Mouse (Mus musculus) intestine, embryonic 15.5 days (tissue): ENCODE data around the gene Dmrt1. TPM values are rescaled to one million over a fixed set of nuclear protein-coding genes. Genes with fewer than 3 reads are reported as not detected.

Experiments used
- ATAC-seq: fragments of 200-750 bp; cut with Nextera tagmentation; 2 replicates; pipeline ENCODE4 v1.8.0; 2017; ENCODE audit warnings: moderate TSS enrichment, moderate library complexity
- H3K27ac ChIP-seq: fragments of 300-500 bp; sonication (generic); 2 replicates; pipeline ENCODE4 v1.5.1; 2015; ENCODE audit warnings: mild to moderate bottlenecking, inconsistent platforms
- H3K27me3 ChIP-seq: fragments of 300-500 bp; sonication (generic); replicated peaks from 2 replicates; pipeline ENCODE4 v1.6.1; 2015; ENCODE audit warnings: inconsistent platforms
- H3K36me3 ChIP-seq: fragments of 300-500 bp; sonication (generic); 2 replicates; pipeline ENCODE4 v1.6.1; 2015; ENCODE audit warnings: inconsistent platforms
- H3K4me1 ChIP-seq: fragments of 300-500 bp; sonication (generic); replicated peaks from 2 replicates; pipeline ENCODE4 v1.6.1; 2015; ENCODE audit warnings: inconsistent platforms
- H3K4me2 ChIP-seq: fragments of 300-500 bp; sonication (generic); replicated peaks from 2 replicates; pipeline ENCODE4 v1.6.1; 2015; ENCODE audit warnings: mild to moderate bottlenecking, inconsistent platforms
- H3K4me3 ChIP-seq: fragments of 300-500 bp; sonication (generic); replicated peaks from 2 replicates; pipeline ENCODE4 v1.5.1; 2015; ENCODE audit warnings: inconsistent platforms
- H3K9ac ChIP-seq: fragments of 300-500 bp; sonication (generic); 2 replicates; pipeline ENCODE4 v1.6.1; 2015; ENCODE audit warnings: inconsistent platforms
- H3K9me3 ChIP-seq: fragments of 300-500 bp; sonication (generic); 2 replicates; pipeline ENCODE4 v1.6.1; 2016; ENCODE audit warnings: inconsistent platforms
- WGBS: fragments of 180-500 bp; shearing (Covaris S2); methylation state at CpG from one replicate; pipeline ENCODE4 v1.1.7; 2015; 5-methylcytosine and 5-hydroxymethylcytosine counted together
- polyA plus RNA-seq: library from polyadenylated mRNA; unstranded; fragments of >200 nt; fragmentation: Nextera tagmentation; extraction: Ambion mirVana; gene quantifications from 2 replicates; pipeline ENCODE4 v1.2.1, GENCODE M21; 2015

Gene Dmrt1
- polyA plus RNA-seq, 1 experiment from 2014 or later, result not detected

DNA sequence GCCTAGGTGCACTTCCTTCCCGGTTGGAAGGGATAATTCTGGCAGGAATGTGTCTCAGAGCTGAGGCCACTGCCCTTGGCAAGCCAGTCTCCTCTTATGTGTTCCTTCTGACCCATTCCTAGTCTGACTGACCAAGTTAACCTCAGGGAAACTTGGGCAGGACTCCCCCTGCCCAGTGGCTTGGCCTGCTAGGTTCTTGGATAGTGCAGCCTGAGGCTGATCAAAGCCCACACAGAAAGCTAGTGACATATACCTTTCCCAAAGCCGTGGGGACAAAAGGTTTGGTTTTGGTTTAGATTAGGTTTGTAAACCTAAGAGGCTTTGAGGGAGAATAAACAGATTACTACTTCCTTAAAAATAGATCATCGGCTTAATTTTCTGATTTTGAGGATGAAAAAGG, 141.7 kb downstream of the Dmrt1 start:
- Histone ChIP-seq H3K27me3 (no peaks in the 10 kb centered on the region), H3K36me3 (no peaks in the 10 kb centered on the region), H3K4me3 (no peak overlapping the region), H3K9me3 (no peaks in the 10 kb centered on the region), H3K9ac (no peak overlapping the region), H3K4me1 (no peaks in the 10 kb centered on the region), H3K4me2 (no peak overlapping the region), H3K27ac (no peak overlapping the region)
- 68% methylated on average over 3 of the region's 3 CpGs for WGBS
- ATAC-seq, result no peak

DNA sequence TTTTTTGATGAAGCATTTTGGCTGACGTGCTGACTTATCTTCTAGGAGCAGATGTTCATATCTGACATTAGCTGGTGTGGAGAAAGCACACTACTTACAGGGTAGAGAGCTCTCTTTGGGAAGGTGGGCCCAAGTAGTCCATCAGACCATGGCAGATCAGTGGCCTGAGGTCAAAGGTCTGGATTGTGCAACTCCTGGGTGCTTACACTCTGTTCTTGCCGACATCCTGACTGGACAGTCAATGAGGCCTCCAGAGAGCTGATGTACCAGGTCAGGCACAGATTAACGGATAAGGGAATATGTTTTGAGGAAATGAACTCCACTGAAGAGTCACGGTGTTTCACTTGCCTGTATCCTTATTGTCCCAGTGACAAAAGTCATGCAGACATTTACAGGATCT, 143.3 kb downstream of the Dmrt1 start:
- H3K27ac ChIP-seq, result no peak overlapping the region
- H3K4me1 ChIP-seq, result no peaks in the 10 kb centered on the region
- no peaks in the 10 kb centered on the region for H3K27me3 ChIP-seq
- no peak for ATAC-seq
- no peaks in the 10 kb centered on the region for H3K36me3 ChIP-seq
- H3K4me3 ChIP-seq, result no peak overlapping the region
- no peaks in the 10 kb centered on the region for H3K9me3 ChIP-seq
- no peak overlapping the region for H3K4me2 ChIP-seq
- 68% methylated on average over 4 of the region's 4 CpGs for WGBS
- H3K9ac ChIP-seq, result no peak overlapping the region

DNA sequence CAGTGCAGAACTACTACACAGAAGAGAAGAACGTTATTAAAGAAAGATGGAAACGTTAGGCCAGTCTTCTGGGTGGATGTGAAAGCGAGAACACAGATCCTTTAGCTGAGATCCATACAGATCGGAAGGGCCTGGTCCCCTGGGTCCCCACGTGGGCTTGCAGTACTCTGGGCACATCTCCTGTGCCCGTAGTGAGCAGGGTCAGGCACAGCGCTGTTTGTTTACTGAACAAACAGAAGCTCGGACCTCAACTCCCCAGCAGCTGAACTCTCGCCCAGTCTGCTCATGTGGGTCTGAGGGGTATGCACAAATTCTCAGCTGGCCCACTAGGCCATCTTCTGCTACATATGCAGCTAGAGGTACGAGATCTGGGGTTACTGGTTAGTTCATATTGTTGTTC, 145.1 kb downstream of the Dmrt1 start:
- H3K27me3 ChIP-seq, result no peaks in the 10 kb centered on the region
- H3K9ac ChIP-seq, result no peak overlapping the region
- H3K4me3 ChIP-seq, result no peak overlapping the region
- H3K9me3 ChIP-seq, result no peaks in the 10 kb centered on the region
- 58% methylated on average over 10 of the region's 10 CpGs for WGBS
- no peak overlapping the region for H3K4me2 ChIP-seq
- H3K36me3 ChIP-seq, result no peaks in the 10 kb centered on the region
- no peak for ATAC-seq
- H3K4me1 ChIP-seq, result no peaks in the 10 kb centered on the region
- H3K27ac ChIP-seq, result no peak overlapping the region

DNA sequence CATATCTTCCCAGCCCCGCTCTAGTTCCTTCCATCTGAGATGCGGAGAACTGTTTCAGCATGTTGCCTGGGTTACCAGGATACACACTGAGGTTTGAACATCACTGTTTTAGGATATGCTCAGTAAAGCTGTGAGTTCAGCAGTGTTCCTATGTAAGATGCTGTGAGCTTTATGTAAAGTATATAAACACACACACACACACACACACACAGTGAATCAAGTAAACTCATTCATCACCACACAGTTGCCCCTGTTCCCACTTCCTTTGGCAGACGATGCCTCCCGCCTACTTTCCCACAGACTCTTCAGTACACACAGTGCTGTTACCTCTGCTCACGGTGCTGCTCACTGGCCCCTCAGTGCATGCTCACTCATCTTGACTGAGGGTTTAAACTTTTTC, 147.1 kb downstream of the Dmrt1 start:
- ATAC-seq, result no peak
- no peaks in the 10 kb centered on the region for H3K4me1 ChIP-seq
- no peaks in the 10 kb centered on the region for H3K9me3 ChIP-seq
- no peak overlapping the region for H3K27ac ChIP-seq
- H3K4me3 ChIP-seq, result no peak overlapping the region
- no peak overlapping the region for H3K9ac ChIP-seq
- no peaks in the 10 kb centered on the region for H3K27me3 ChIP-seq
- no peak overlapping the region for H3K4me2 ChIP-seq
- WGBS, result 67% methylated on average over 5 of the region's 5 CpGs
- H3K36me3 ChIP-seq, result no peaks in the 10 kb centered on the region

Other genes starting within 250 kb of the Dmrt1 start
- 0.30 and 0.41 TPM in 2 replicates for gene Dmrt3, start 104.7 kb downstream of the Dmrt1 start, polyA plus RNA-seq
- 0.20 and 0.40 TPM in 2 replicates for gene Dmrt2, start 166.8 kb downstream of the Dmrt1 start, polyA plus RNA-seq